Mouse (Mus musculus) limb, embryonic 10.5 days (tissue): ENCODE results near the gene Grm4. TPM values are rescaled to one million over a fixed set of nuclear protein-coding genes. Genes with fewer than 3 reads are reported as not detected.

ENCODE experiments used
- DNase-seq: peaks from one replicate; pipeline ENCODE4 v3.0.0-alpha.2; 2017; ENCODE audit warnings: low spot score
- H3K27ac ChIP-seq: fragments of 300-500 bp; sonication (generic); 2 replicates; pipeline ENCODE4 v1.5.1; 2016; ENCODE audit warnings: mild to moderate bottlenecking
- H3K27me3 ChIP-seq: fragments of 300-500 bp; sonication (generic); 2 replicates; pipeline ENCODE4 v1.6.1; 2016; ENCODE audit warnings: low read depth, mild to moderate bottlenecking; ENCODE audit not compliant: poor library complexity, severe bottlenecking
- H3K36me3 ChIP-seq: fragments of 300-500 bp; sonication (generic); 2 replicates; pipeline ENCODE4 v1.6.1; 2016; ENCODE audit warnings: mild to moderate bottlenecking, moderate library complexity
- H3K4me1 ChIP-seq: fragments of 300-500 bp; sonication (generic); 2 replicates; pipeline ENCODE4 v1.6.1; 2016
- H3K4me3 ChIP-seq: fragments of 300-500 bp; sonication (generic); 2 replicates; pipeline ENCODE4 v1.5.1; 2016; ENCODE audit warnings: mild to moderate bottlenecking, moderate library complexity
- H3K9me3 ChIP-seq: fragments of 300-500 bp; sonication (generic); replicated peaks from 2 replicates; pipeline ENCODE4 v1.6.1; 2016; ENCODE audit warnings: mild to moderate bottlenecking
- WGBS: fragments of 180-500 bp; shearing (Covaris S2); methylation state at CpG from one replicate; pipeline ENCODE4 v1.1.7; 2016; 5-methylcytosine and 5-hydroxymethylcytosine counted together
- polyA plus RNA-seq: library from polyadenylated mRNA; unstranded; fragments of >200 nt; fragmentation: Nextera tagmentation; extraction: Ambion mirVana; gene quantifications from 2 replicates; pipeline ENCODE4 v1.2.1, GENCODE M21; 2016

Grm4 gene
- polyA plus RNA-seq, 1 experiment from 2014 or later: 0.06 TPM

- Histone ChIP-seq H3K36me3 (no peaks in the 10 kb centered on the region), H3K4me1 (peaks cover 34% of the 10 kb centered on the region), H3K27me3 (peaks cover 19% of the 10 kb centered on the region), H3K4me3 (no peak overlapping the region), H3K27ac (0 out of 2 replicates have a peak overlapping the region, but pooled peaks have one; percentile 51), H3K9me3 (no peaks in the 10 kb centered on the region)
- 88% methylated on average over 4 of the region's 4 CpGs for WGBS
- no peak for DNase-seq
Observed at GRCm38 (mm10) chr17:27493389-27493788, 27.8 kb downstream of the Grm4 start.

DNA sequence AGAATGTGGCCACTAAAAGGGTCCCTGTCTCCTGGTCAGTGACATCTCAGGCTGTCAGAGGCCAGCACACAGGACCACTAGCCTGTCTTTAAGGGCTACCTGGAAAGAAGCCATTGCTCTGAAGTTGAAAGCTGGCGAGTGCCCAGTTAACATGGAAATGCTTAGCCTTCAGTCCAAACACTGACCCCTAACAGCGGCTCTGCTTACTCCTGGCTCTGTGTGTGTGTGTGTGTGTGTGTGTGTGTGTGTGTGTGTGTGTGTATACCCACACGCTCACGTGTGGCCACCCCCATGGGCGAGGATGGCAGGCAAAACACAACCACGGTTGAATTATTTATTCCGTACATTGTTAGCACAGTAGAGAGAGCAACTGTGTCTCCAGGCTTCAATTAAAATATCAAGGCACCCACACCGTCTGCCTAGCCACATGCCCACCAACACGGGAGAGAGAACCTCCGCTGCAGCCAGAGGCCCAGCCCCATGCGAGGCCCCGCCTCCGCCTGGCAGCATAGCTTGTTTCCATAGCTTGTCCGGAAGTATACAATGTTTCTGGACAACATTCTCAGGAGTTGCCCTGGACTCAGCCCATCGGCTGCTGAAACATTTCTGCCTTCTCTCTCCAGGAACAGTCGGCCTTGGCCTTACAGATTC, 32.9 kb downstream of the Grm4 start:
- 76% methylated on average over 16 of the region's 16 CpGs for WGBS
- DNase-seq: no peak
- Histone ChIP-seq H3K27me3 (0 out of 2 replicates have a peak, but pooled peaks cover 5% of the 10 kb centered on the region), H3K27ac (no peak overlapping the region), H3K36me3 (no peaks in the 10 kb centered on the region), H3K4me3 (no peak overlapping the region), H3K4me1 (peaks cover 18% of the 10 kb centered on the region), H3K9me3 (no peaks in the 10 kb centered on the region)

GRCm38 (mm10) chr17:27485940-27486339, 35.3 kb downstream of the Grm4 start:
- Histone ChIP-seq H3K27ac (peak overlapping the region; percentile 42; the same call in 1 of the 2 replicates), H3K9me3 (no peaks in the 10 kb centered on the region), H3K4me1 (peaks cover 33% of the 10 kb centered on the region), H3K27me3 (0 out of 2 replicates have a peak, but pooled peaks cover 10% of the 10 kb centered on the region), H3K36me3 (no peaks in the 10 kb centered on the region), H3K4me3 (no peak overlapping the region)
- no peak for DNase-seq
- WGBS: 36% methylated on average over 8 of the region's 8 CpGs

GRCm38 (mm10) chr17:27483571-27483970, 37.6 kb downstream of the Grm4 start:
- Histone ChIP-seq H3K27ac (no peak overlapping the region), H3K27me3 (0 out of 2 replicates have a peak, but pooled peaks cover 10% of the 10 kb centered on the region), H3K36me3 (no peaks in the 10 kb centered on the region), H3K4me3 (no peak overlapping the region), H3K4me1 (peaks cover 42% of the 10 kb centered on the region), H3K9me3 (no peaks in the 10 kb centered on the region)
- no peak for DNase-seq
- 79% methylated on average over 3 of the region's 3 CpGs for WGBS

GRCm38 (mm10) chr17:27480143-27481103, 40.8 kb downstream of the Grm4 start:
- Histone ChIP-seq H3K27me3 (0 out of 2 replicates have a peak, but pooled peaks cover 10% of the 10 kb centered on the region), H3K36me3 (no peaks in the 10 kb centered on the region), H3K27ac (peak overlapping the region; percentile 62; the same call in 1 of the 2 replicates), H3K4me1 (peaks cover 30% of the 10 kb centered on the region), H3K4me3 (0 out of 2 replicates have a peak overlapping the region, but pooled peaks have one; percentile 4), H3K9me3 (no peaks in the 10 kb centered on the region)
- WGBS: 62% methylated on average over 29 of the region's 29 CpGs
- DNase-seq: no peak

DNA sequence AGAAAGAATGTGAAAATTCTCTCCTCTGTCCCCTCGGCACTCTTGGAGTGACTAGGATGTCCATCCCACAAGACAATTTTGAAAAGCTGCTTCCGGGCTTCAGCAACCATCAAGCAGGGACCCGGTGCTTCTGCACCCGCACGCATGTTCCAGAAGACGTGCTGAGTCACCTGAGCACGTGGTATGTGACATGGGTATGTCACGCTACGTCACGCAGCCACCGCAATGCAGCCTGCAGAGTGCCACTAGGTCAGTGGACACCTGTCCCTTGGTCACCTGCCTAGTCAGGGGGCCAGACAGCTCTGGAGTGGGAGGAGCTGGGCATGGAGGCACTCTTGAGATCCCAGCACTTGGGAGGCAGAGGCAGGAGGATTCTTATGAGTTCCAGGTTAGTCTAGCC, 45.6 kb downstream of the Grm4 start:
- Histone ChIP-seq H3K4me1 (peaks cover 30% of the 10 kb centered on the region), H3K9me3 (no peaks in the 10 kb centered on the region), H3K36me3 (no peaks in the 10 kb centered on the region), H3K27ac (no peak overlapping the region), H3K27me3 (no peaks in the 10 kb centered on the region), H3K4me3 (no peak overlapping the region)
- WGBS: 91% methylated on average over 11 of the region's 11 CpGs
- DNase-seq: no peak

DNA sequence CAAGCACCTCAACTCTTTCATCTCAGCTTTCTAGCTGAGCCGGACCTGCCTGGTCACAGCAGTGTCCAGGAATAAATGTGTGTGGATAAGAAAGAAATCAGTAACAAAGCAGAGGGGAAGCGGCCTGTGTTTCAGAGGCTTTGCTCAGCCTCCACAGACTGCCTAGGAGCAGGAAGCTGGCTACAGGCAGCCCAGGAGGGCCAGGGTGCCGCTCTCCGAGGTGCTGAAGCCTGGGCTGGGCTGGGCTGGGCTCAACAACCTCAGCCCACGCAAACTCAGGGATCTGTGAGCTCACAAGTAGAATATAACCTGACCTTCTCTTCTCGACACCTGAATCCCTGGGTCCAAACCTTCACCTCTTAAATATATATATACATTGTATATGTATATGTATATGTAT, 54.6 kb downstream of the Grm4 start:
- no peak overlapping the region for H3K4me3 ChIP-seq
- H3K9me3 ChIP-seq: no peaks in the 10 kb centered on the region
- WGBS: 23% methylated on average over 6 of the region's 6 CpGs
- H3K27ac ChIP-seq: no peak overlapping the region
- H3K36me3 ChIP-seq: no peaks in the 10 kb centered on the region
- H3K27me3 ChIP-seq: no peaks in the 10 kb centered on the region
- H3K4me1 ChIP-seq: peaks cover 11% of the 10 kb centered on the region; the same call in 1 of the 2 replicates
- peak; percentile 87 for DNase-seq

DNA sequence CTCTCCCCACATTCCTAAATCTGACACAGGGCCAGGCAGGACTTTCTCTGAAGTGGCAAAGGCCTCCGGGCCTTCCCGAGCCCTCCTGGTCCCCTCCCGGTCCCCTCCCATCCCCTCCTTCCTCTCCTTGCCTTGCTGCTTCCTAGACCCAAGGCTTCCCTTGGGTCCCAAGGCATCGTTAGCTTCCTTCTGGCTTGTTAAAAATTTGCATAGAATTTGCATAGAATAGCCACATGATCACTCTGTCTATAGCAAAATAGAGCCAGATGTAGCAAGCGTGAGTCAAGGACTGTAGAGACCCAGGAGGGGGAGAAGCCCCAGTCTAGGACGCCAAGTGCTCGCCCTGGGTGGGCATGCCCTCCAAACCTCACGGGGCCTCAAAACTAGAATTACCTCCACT, 55.3 kb downstream of the Grm4 start:
- H3K9me3 ChIP-seq: no peaks in the 10 kb centered on the region
- H3K27ac ChIP-seq: no peak overlapping the region
- H3K4me3 ChIP-seq: no peak overlapping the region
- no peaks in the 10 kb centered on the region for H3K36me3 ChIP-seq
- H3K27me3 ChIP-seq: no peaks in the 10 kb centered on the region
- WGBS: 84% methylated on average over 8 of the region's 8 CpGs
- peaks cover 11% of the 10 kb centered on the region; the same call in 1 of the 2 replicates for H3K4me1 ChIP-seq
- DNase-seq: no peak

DNA sequence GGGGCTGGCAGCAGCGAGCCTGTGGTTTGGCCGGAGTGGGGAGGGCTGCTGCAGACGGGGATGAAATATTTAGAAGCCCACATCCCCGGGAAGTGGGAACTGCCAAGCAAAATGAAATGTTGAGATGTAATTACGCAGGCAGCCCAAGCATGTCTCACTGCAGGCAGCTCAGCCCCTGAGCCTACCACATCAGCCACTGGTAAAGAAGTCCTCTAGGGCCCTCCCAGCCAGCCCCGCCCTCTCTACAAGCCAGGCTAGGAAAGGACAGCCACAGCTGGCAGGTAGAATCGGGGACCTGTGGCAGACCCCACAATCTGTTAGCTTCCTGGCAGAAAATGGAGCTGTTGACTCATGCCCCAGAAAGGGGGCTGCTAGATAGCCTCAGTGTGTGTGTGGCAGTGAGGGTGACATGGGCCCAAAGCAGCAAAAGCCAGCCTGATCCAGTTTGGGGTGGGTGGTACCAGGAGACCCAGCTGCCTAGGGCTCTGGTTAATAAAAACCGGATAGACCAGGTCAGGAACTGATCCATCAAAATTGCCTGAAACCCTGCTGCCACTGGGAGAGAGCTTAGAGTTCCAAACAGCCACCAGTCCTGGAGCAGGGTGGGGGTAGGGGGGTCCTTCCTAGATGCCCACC, 56.8 kb downstream of the Grm4 start:
- H3K4me3 ChIP-seq: no peak overlapping the region
- 55% methylated on average over 8 of the region's 8 CpGs for WGBS
- no peaks in the 10 kb centered on the region for H3K9me3 ChIP-seq
- H3K27me3 ChIP-seq: no peaks in the 10 kb centered on the region
- no peak overlapping the region for H3K27ac ChIP-seq
- no peaks in the 10 kb centered on the region for H3K36me3 ChIP-seq
- peaks cover 11% of the 10 kb centered on the region; the same call in 1 of the 2 replicates for H3K4me1 ChIP-seq
- no peak for DNase-seq

GRCm38 (mm10) chr17:27459979-27460378, 61.2 kb downstream of the Grm4 start:
- no peak overlapping the region for H3K4me3 ChIP-seq
- 0 out of 2 replicates have a peak, but pooled peaks cover 5% of the 10 kb centered on the region for H3K4me1 ChIP-seq
- H3K36me3 ChIP-seq: no peaks in the 10 kb centered on the region
- DNase-seq: no peak
- 75% methylated on average over 10 of the region's 10 CpGs for WGBS
- no peaks in the 10 kb centered on the region for H3K9me3 ChIP-seq
- no peak overlapping the region for H3K27ac ChIP-seq
- peaks cover 3% of the 10 kb centered on the region; the same call in 1 of the 2 replicates for H3K27me3 ChIP-seq

DNA sequence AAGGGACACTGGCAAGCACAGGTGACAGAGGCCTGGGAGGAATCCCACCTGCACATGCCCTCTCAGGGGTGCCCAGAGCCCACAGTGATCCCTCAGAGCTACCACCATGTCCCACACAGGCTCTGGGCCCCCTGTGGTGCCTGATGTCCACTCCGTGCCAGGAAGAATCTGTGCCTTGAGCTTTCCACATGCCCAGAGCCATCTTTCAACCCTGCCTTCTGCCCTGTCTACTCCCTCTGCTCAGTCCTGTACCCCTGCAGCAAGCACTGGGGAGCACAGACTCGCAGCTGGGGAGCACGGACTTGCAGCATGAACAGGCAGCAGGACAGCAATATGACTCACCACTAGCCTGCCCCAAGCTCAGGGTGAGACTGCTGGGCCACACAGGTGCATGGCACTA, 62.0 kb downstream of the Grm4 start:
- Histone ChIP-seq H3K27me3 (peaks cover 3% of the 10 kb centered on the region; the same call in 1 of the 2 replicates), H3K4me3 (no peak overlapping the region), H3K4me1 (0 out of 2 replicates have a peak, but pooled peaks cover 3% of the 10 kb centered on the region), H3K9me3 (no peaks in the 10 kb centered on the region), H3K36me3 (no peaks in the 10 kb centered on the region), H3K27ac (no peak overlapping the region)
- DNase-seq: no peak
- 90% methylated on average over 3 of the region's 3 CpGs for WGBS

DNA sequence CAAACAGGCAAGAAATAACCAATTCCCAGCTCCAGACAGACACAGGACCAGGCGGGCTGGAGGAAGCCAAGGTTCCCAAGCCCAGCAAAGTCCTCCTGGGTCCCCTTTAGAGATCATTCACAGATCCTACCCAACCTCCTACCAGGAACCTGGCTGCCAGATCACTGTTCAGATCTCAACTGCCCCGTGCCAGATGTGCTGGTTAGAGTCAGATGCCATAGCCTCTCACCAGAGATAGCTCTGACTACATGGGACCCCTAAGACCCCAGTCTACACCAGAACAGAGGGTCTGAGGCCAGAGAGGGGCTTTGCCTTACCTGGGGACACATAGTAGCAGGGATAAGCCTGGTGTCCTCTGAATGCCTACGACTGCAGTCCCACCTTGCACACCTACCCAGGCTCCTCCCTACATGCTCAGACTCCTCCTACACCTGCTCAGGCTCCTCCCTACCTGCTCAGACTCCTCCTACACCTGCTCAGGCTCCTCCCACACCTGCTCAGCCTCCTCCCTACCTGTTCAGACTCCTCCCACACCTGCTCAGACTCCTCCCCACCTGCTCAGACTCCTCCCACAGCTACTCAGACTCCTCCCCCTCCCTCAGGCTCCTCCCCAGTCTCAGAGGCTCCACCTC, 63.2 kb downstream of the Grm4 start:
- Histone ChIP-seq H3K27me3 (peaks cover 7% of the 10 kb centered on the region; the same call in 1 of the 2 replicates), H3K4me1 (no peaks in the 10 kb centered on the region), H3K9me3 (no peaks in the 10 kb centered on the region), H3K27ac (no peak overlapping the region), H3K36me3 (no peaks in the 10 kb centered on the region), H3K4me3 (no peak overlapping the region)
- DNase-seq: no peak
- WGBS: 81% methylated on average over 3 of the region's 3 CpGs
